Mouse (Mus musculus) embryonic fibroblast, embryonic 13.5 days (primary cell): ENCODE data around the gene Ssr1. TPM values are rescaled to one million over a fixed set of nuclear protein-coding genes. Genes with fewer than 3 reads are reported as not detected.

Experiments
- H3K27ac ChIP-seq: 2 replicates; pipeline ENCODE4 v1.5.1; 2012; ENCODE audit warnings: low read length, control low read depth, inconsistent platforms; ENCODE audit not compliant: insufficient read depth
- H3K4me1 ChIP-seq: 2 replicates; pipeline ENCODE4 v1.6.1; 2011; ENCODE audit warnings: low read length; ENCODE audit not compliant: control insufficient read depth, insufficient read depth
- H3K4me3 ChIP-seq: 2 replicates; pipeline ENCODE4 v1.5.1; 2011; ENCODE audit warnings: mild to moderate bottlenecking, control low read depth, low read length; ENCODE audit not compliant: insufficient read depth
- CTCF ChIP-seq: IDR thresholded peaks from 2 replicates; pipeline ENCODE4 v1.5.1; 2011; ENCODE audit warnings: mild to moderate bottlenecking, control low read depth, low read length, moderate library complexity, borderline replicate concordance; ENCODE audit not compliant: insufficient read depth
- POLR2A ChIP-seq: IDR thresholded peaks from 2 replicates; pipeline ENCODE4 v1.6.1; 2011; ENCODE audit warnings: low read depth, mild to moderate bottlenecking, control low read depth, low read length, moderate library complexity
- polyA plus RNA-seq: library from polyadenylated mRNA; stranded (reverse); fragments of >200 nt; gene quantifications from 2 replicates; pipeline ENCODE4 v1.2.4, GENCODE M21; 2011; ENCODE audit warnings: low read depth; ENCODE audit not compliant: missing spikeins, insufficient read length

The Ssr1 gene
- polyA plus RNA-seq, 1 experiment: 311 TPM

GRCm38 (mm10) chr13:37940167-37940566 is 53.9 kb downstream of the Ssr1 start:
- TF ChIP-seq POLR2A (no peak), CTCF (no peak)
- H3K27ac ChIP-seq: no peak overlapping the region
- H3K4me1 ChIP-seq: 0 out of 2 replicates have a peak, but pooled peaks cover 2% of the 10 kb centered on the region
- H3K4me3 ChIP-seq: no peak overlapping the region

GRCm38 (mm10) chr13:37936351-37936750 is 57.7 kb downstream of the Ssr1 start:
- Histone ChIP-seq H3K4me3 (no peak overlapping the region), H3K4me1 (no peaks in the 10 kb centered on the region), H3K27ac (no peak overlapping the region)
- no peak for TF ChIP-seq POLR2A
- no peak for TF ChIP-seq CTCF

DNA sequence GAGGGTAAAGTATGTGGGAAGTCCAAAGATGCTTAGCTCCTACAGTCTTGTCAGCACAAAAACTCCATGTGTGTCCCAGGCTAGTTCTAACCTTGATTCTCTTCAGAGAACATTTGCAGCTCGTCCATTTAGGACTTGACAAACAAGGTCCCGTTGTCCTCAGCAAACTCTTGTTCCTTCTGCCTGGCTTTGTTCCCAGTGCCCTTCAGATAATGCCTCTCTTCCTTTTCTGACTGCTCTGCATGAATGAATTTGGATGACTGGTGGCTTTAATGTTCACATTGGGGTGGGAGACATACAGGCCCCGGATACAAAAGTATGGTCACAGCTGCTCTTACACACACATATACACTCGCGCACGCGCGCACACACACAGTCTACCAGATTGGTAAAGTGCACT is 59.1 kb downstream of the Ssr1 start:
- Histone ChIP-seq H3K4me3 (no peak overlapping the region), H3K27ac (no peak overlapping the region), H3K4me1 (no peaks in the 10 kb centered on the region)
- TF ChIP-seq POLR2A (no peak), CTCF (no peak)

DNA sequence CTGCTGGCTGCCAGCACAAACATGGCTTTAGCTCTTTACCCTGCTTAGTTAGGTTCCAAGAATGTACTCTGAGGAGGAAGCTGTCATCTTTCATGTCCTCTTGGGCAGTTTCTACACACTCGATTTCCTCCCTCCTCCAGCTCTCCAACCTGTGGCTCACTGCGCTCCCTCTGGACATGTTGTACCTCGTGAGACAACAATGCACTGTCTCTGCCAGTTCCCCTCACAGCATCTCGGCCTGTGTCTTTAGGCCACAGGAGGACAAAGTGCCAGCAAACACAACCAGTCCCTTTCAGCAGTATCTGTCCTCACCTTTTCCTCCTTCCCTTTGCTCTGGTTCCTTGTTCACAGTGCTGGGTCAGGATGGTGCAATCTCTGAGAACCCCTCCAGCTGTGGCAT is 59.9 kb downstream of the Ssr1 start:
- no peaks in the 10 kb centered on the region for H3K4me1 ChIP-seq
- TF ChIP-seq CTCF (no peak), POLR2A (no peak)
- H3K4me3 ChIP-seq: no peak overlapping the region
- no peak overlapping the region for H3K27ac ChIP-seq

DNA sequence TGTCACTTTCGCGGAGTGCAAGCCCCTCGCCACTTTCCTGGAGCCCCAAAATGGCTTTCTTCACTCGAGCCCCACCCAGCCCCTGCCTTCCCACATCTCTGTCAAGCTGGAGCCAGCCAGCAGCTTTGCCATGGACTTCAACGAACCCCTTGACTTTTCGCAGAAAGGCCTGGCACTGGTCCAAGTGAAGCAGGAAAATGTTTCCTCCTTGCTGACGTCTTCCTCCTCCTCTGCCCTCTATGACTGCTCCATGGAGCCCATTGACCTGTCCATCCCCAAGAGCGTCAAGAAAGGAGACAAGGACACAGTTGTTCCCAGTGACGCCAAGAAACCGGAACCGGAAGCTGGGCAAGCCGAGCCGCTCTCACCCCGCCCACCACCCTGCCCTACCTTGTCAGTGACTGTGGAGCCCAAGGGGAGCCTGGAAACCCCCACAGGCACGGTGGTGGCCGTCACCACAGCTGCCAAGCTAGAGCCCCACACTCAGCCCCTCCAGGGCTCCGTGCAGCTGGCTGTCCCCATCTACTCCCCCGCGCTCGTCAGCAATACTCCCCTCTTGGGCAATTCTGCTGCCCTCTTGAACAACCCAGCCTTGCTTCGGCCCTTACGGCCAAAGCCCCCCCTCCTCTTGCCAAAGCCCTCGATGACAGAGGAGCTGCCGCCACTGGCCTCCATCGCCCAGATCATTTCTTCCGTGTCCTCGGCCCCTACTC is 62.7 kb downstream of the Ssr1 start:
- no peak for TF ChIP-seq CTCF
- TF ChIP-seq POLR2A: no peak
- H3K27ac ChIP-seq: no peak overlapping the region
- no peaks in the 10 kb centered on the region for H3K4me1 ChIP-seq
- H3K4me3 ChIP-seq: no peak overlapping the region

- Histone ChIP-seq H3K4me3 (no peak overlapping the region), H3K27ac (no peak overlapping the region), H3K4me1 (no peaks in the 10 kb centered on the region)
- no peak for TF ChIP-seq POLR2A
- TF ChIP-seq CTCF: no peak
These were observed 63.4 kb downstream of the Ssr1 start for GRCm38 (mm10) chr13:37930621-37931020.

DNA sequence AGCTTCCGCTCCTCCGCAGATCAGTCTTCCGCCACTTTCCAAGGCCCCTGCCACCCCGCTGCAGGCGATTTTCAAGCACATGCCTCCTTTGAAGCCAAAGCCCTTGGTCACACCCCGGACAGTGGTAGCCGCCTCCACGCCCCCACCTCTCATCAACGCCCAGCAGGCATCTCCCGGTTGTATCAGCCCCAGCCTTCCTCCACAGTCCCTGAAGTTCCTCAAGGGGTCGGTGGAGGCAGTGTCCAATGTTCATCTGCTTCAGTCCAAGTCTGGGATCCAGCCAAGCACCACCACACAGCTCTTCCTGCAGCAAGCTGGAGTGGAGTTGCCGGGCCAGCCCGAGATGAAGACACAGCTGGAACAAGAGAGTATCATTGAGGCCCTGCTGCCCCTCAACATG is 63.9 kb downstream of the Ssr1 start:
- TF ChIP-seq POLR2A (no peak), CTCF (no peak)
- Histone ChIP-seq H3K4me1 (no peaks in the 10 kb centered on the region), H3K4me3 (no peak overlapping the region), H3K27ac (no peak overlapping the region)

DNA sequence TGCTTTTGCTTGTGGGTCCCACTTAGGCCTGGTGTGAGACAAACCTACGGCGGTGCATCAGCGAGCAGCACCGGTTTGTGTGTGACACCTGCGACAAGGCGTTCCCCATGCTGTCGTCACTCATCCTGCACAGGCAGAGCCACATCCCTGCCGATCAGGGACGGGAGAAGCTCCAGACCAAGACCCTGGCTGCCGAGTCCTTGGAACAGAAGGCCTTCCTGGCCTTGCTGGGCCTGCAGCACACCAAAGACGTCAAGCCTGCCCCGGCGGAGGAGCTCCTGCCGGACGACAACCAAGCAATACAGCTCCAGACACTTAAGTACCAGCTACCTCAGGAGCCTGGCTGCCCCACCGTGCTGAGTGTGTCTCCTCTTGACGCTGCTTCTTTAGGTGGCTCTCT is 64.5 kb downstream of the Ssr1 start:
- TF ChIP-seq POLR2A (no peak), CTCF (no peak)
- no peak overlapping the region for H3K4me3 ChIP-seq
- H3K27ac ChIP-seq: no peak overlapping the region
- no peaks in the 10 kb centered on the region for H3K4me1 ChIP-seq

GRCm38 (mm10) chr13:37926394-37926793 is 67.6 kb downstream of the Ssr1 start:
- no peak for TF ChIP-seq CTCF
- no peak for TF ChIP-seq POLR2A
- Histone ChIP-seq H3K4me3 (no peak overlapping the region), H3K4me1 (no peaks in the 10 kb centered on the region), H3K27ac (no peak overlapping the region)

DNA sequence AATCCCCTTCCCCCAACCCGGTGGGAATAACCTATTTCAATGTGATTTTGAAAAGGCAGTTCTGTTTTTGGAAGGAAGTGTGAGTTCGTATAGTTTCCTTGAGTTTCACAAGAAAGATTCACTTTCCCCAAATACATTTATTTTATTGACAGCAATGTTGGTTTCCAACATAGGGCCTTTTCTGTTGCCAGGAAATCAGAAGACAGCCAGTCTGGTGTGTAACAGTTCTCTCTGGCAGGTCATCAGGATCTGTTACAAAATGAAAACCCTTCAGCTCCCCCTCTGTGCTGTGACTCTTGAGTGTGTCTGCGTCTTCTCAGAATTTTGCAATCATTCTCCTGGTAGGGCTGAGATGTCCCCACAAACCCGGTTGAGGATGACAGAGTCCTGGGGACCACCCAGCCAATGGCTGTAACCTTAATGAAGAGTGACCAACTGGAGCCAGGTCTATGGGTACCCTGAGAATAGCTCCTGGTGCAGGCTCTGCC is 69.5 kb downstream of the Ssr1 start:
- TF ChIP-seq POLR2A: no peak
- no peak for TF ChIP-seq CTCF
- Histone ChIP-seq H3K4me1 (no peaks in the 10 kb centered on the region), H3K27ac (no peak overlapping the region), H3K4me3 (no peak overlapping the region)
